Mouse (Mus musculus): ENCODE data around the gene Isca2. TPM values are rescaled to one million over a fixed set of nuclear protein-coding genes. Genes with fewer than 3 reads are reported as not detected.

The Isca2 gene
- total RNA-seq, 2 experiments from 2014 or later = 43.8 to 46.5 TPM

GRCm38 (mm10) chr12:84813773-84814172, 40.7 kb downstream of the Isca2 start:
- no peak for DNase-seq (ENCODE audit: low spot score in 2 of 2)

- no peak for DNase-seq (ENCODE audit: low spot score in 2 of 2)
Observed at GRCm38 (mm10) chr12:84814663-84815325, 41.7 kb downstream of the Isca2 start.

DNA sequence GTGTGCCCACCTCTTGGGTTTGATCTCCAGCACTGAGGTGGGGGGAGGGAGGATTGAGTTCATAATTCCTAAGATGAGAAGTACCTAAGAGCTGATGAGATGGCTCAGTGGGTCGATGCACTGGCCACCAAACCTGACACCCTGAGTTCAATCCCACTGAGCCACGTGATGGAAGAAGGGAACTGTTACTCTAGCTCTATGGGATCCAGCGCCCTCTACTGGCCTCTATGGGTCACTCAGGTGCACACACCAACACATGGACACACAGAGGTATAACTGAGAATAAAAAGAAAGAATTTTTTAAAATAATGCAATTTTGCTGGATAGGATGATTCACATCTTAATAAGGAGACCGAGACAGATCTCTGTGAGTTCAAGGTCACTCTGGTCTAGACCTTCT, 45.4 kb downstream of the Isca2 start:
- DNase-seq (ENCODE audit: low spot score in 2 of 2) = no peak

- DNase-seq (ENCODE audit: low spot score in 2 of 2) = no peak
Observed at GRCm38 (mm10) chr12:84819236-84820168, 46.5 kb downstream of the Isca2 start.

DNA sequence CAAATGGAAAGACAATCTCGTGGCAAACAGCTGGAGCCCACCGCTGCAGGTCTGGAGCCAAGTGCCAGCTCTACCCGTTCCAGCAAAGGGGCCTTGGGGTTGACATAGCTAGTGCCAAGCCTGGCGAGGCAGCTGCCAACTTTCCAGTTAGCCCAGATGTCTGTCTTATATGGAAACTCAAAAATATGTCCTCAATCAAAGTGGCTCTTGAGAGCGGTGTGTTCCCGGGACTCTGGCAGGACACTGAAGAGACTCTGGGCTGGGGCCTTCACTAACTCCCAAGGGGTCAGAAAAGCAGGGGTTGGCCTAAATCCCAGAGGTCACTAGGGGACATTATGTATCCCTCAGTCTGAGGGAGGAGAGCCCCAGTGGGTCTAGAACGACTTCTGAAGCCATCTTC, 50.5 kb downstream of the Isca2 start:
- DNase-seq (ENCODE audit: low spot score in 2 of 2) = no peak

- DNase-seq (ENCODE audit: low spot score in 2 of 2) = no peak
Observed at GRCm38 (mm10) chr12:84824203-84824602, 51.2 kb downstream of the Isca2 start.

Other genes starting within 250 kb of the Isca2 start
- gene Vsx2, start 203.5 kb upstream of the Isca2 start, total RNA-seq (2021) = not detected
- gene Abcd4, start 155.8 kb upstream of the Isca2 start, total RNA-seq (2021) = 1 to 10 TPM; 7.5 to 8.4 TPM
- gene Vrtn, start 132.2 kb upstream of the Isca2 start, total RNA-seq (2021) = not detected
- gene Syndig1l, start 74.4 kb upstream of the Isca2 start, total RNA-seq (2021) = not detected
- 10 to 100 TPM; 40.4 to 44.1 TPM for gene Npc2, start 99 bp upstream of the Isca2 start, total RNA-seq (2021)
- 1 to 10 TPM; 2.8 to 3.3 TPM for gene Ltbp2, start 103.3 kb downstream of the Isca2 start, total RNA-seq (2021)
- gene Fcf1, start 197.6 kb downstream of the Isca2 start, total RNA-seq (2021) = 10 to 100 TPM; 41.5 to 51.8 TPM
- 10 to 100 TPM; 19.4 to 20.6 TPM for gene Arel1, start 197.6 kb downstream of the Isca2 start, total RNA-seq (2021)
- gene Ylpm1, start 223.1 kb downstream of the Isca2 start, total RNA-seq (2021) = 10 to 100 TPM; 38.7 to 46.6 TPM